Mouse (Mus musculus) duodenum, adult 2 months (tissue): Measurements from ENCODE around the gene Pgc. TPM values are rescaled to one million over a fixed set of nuclear protein-coding genes. Genes with fewer than 3 reads are reported as not detected.

ENCODE experiments used
- polyA plus RNA-seq: library from polyadenylated mRNA; depleted of rRNA; stranded (reverse); fragments of >200 nt; gene quantifications from 2 replicates; pipeline ENCODE4 v1.2.3, GENCODE M21; 2012; ENCODE audit warnings: low replicate concordance; rRNA removed

The Pgc gene
- 29.9 and 498 TPM in 2 replicates for polyA plus RNA-seq

DNA sequence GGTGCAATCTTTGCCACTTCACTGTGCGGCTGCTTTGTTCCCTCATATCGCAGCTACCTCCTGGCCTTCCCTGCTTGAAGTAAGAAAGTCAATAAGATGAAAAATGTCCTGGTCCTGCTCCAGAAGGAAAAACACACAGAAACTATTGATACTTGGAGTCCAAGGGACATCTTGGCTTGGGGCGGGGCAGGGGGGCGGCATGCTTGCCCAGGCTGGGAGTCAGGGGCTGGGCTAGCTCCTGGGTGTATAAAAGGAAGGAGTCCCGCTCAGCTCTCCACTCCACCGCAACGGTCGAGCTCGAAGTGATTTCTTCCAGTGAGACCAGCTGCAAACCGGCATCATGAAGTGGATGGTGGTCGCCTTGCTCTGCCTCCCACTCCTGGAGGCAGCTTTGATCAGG, at the start of gene Pgc:
TSS of gene Pgc (plus strand) at position 277 of the 400 bp plus-strand sequence.

DNA sequence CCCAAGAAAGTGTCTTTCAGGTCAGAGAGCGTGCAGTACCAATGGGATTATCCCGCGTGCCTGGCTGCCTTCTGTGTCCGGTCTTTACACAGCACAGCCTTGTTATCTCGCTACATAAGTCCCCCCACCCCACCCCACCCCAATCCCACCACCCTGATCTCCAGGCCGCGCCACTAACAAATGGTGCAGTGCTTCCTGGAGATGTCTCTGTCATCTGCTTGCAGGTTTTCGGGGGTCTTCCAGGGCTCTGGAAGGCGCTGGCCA, 38.4 kb upstream of the Pgc start, which contains the start of gene Tomm6:
TSS of gene Tomm6 (minus strand) at position 43 of the 264 bp plus-strand sequence.

DNA sequence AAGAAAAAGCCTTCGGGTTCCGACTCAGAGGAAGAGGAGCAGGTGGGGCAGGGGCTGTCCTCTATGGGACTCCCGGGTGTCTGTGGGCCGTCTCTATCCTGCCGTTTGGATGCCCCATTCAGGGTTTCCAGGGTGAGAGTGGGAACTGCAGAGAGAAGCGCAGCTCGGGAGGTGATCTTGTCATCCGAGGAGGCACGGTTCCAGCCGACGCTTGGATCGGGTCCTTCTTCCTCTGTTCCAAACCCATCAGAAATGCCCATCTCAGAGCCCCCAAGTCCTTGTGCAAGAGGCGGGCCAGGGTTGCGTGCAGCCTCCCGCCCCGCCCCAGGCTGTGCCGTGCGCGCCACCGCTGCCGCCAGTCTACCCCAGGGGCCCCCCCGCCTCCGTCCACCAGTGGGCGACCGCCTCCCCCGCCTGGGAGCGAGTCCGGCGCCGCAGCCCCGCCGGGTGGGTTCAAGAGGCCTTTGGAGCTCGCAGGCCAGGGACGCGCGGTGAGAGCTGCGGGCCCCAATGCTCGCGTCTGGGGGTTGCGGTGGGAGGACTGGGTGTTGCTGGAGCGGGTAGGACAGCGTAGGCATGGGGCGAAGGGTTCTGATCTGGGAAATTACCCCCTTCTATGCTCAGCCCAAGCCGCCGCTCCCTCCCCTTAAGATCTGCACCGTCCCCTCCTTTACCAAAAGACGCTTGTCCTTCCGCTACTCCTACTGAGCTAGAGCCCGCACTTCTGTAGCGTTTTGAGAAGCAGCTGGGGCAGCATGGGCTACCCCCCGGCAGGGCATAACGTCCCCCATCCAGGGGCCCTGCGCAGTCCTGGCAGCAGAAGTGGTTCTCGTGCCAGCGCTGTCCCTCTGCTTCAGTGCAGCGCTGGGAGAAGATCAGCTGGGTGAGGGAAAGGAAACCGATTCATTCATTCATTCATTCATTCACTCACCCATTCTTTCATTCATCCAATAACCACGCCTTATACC, 37.8 kb upstream of the Pgc start, which contains the start of gene Frs3:
TSS of gene Frs3 (plus strand) at position 423 of the 968 bp plus-strand sequence.

DNA sequence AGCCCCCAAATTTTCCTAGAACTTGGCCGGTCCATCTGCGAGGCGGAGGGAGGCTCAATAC, 32.4 kb upstream of the Pgc start, which contains the start of gene Gm21981:
TSS of gene Gm21981 (minus strand) at position 14 of the 61 bp plus-strand sequence.

DNA sequence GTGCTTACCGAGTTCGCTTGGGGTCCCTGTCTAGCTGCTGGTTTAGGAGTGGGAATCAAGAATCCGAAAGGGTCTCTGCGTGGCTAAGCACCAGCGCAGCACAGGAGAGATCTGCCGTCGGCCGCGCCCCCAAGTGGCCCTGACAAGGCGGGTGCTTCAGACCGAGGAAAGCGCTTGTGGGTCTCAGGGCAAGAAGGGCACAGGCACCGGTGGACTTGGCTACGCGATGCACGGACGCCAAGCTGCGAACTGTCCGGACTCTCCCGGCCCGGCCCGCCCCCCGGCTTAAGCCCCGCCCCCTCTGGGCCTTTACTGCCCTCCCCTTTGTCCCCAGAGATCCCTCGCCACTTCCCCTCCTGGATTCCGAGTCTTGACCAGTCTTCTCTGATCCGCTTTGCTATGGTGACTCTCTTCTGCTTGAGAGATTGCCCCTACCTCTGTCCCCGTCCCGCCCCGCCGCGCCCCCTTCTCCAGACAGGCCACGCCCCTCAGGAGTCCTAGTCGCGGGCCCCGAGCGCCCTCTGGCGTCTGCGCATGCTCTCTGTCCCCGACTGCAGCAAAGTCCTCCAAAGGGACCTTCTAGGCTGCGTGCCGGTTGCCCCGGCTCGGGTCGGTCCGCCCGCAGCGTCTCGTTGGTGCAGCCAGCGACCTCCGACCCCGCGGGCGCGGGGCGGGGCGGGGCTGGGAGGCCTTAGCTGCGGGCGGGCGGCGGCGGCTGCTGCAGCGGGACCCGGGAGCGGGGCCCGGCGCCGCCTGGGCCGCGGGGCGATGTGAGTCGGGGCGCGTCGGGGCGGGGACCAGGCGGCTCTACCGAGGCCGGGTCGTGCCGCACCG, 31.9 kb upstream of the Pgc start, which contains the start of gene Prickle4:
TSS of gene Prickle4 (minus strand) at position 234 of the 834 bp plus-strand sequence.

DNA sequence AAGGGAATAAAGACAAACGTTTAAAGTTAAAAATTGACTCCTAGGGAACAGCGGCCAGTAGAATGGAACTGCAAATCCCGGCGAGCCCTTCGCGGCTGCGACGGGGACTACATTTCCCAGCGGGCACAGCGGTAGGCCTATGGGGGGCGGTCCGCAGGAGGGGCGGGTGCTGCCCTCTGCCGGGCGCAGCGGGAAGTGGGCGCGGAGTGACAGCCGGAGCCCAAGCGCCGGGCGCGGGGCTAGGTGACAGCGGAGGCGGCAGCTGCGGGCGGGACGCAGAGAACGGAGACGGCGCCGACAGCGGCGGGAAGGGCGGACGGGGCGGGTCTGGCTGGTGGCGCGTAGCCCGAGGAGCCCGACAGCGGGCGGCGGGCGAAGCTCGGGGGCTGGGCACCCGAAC, 10.2 kb downstream of the Pgc start, which contains the start of gene Tfeb:
TSS of gene Tfeb (plus strand) at position 175 of the 400 bp plus-strand sequence.

Other genes starting within 250 kb of the Pgc start
- 7.9 and 9.1 TPM in 2 replicates for gene Taf8, start 224.6 kb upstream of the Pgc start, polyA plus RNA-seq
- 58.8 and 63.9 TPM in 2 replicates for gene Ccnd3, start 221.8 kb upstream of the Pgc start, polyA plus RNA-seq
- gene Bysl, start 115.3 kb upstream of the Pgc start, polyA plus RNA-seq = 3.6 and 4.3 TPM in 2 replicates
- gene Med20, start 115.3 kb upstream of the Pgc start, polyA plus RNA-seq = 7.5 and 8.3 TPM in 2 replicates
- 1.2 TPM in 1 of 2 replicates, not detected in the other for gene Gm20517, start 115.3 kb upstream of the Pgc start, polyA plus RNA-seq
- gene Usp49, start 96.2 kb upstream of the Pgc start, polyA plus RNA-seq = 3.6 and 7.2 TPM in 2 replicates
- 98.8 and 100 TPM in 2 replicates for gene Tomm6, start 38.5 kb upstream of the Pgc start, polyA plus RNA-seq
- gene Frs3, start 37.8 kb upstream of the Pgc start, polyA plus RNA-seq = 18.0 and 22.9 TPM in 2 replicates
- gene Gm21981, start 32.4 kb upstream of the Pgc start, polyA plus RNA-seq = 0.29 and 0.65 TPM in 2 replicates
- 0.51 and 7.3 TPM in 2 replicates for gene Prickle4, start 32.1 kb upstream of the Pgc start, polyA plus RNA-seq
- 54.2 and 66.7 TPM in 2 replicates for gene Tfeb, start 10.2 kb downstream of the Pgc start, polyA plus RNA-seq
- gene Mdfi, start 107.8 kb downstream of the Pgc start, polyA plus RNA-seq = 12.9 and 13.0 TPM in 2 replicates
- gene Foxp4, start 197.8 kb downstream of the Pgc start, polyA plus RNA-seq = 90.2 and 129 TPM in 2 replicates